Mouse (Mus musculus) embryonic fibroblast, embryonic 13.5 days (primary cell): ENCODE results near the gene Erbb4.

Experiments
- CTCF ChIP-seq: IDR thresholded peaks from 2 replicates; pipeline ENCODE4 v1.5.1; 2011; ENCODE audit warnings: mild to moderate bottlenecking, control low read depth, low read length, moderate library complexity, borderline replicate concordance; ENCODE audit not compliant: insufficient read depth
- POLR2A ChIP-seq: IDR thresholded peaks from 2 replicates; pipeline ENCODE4 v1.6.1; 2011; ENCODE audit warnings: low read depth, mild to moderate bottlenecking, control low read depth, low read length, moderate library complexity

GRCm38 (mm10) chr1:68978571-68978970 lies 129.3 kb downstream of the Erbb4 start:
- no peak for TF ChIP-seq CTCF
- TF ChIP-seq POLR2A = no peak
